Mouse (Mus musculus): ENCODE measurements around the gene Alg14. TPM values are rescaled to one million over a fixed set of nuclear protein-coding genes. Genes with fewer than 3 reads are reported as not detected.
A peak's percentile ranks its signal among the peaks of the same experiment; 100 is the strongest.

Gene Alg14
- polyA plus RNA-seq, 3 experiments from 2014 or later: 18.1 to 24.6 (median 21.3) TPM

GRCm38 (mm10) chr3:121369517-121369916 lies 77.9 kb downstream of the Alg14 start:
- ATAC-seq: peak; percentile 79

GRCm38 (mm10) chr3:121370301-121370700 lies 78.7 kb downstream of the Alg14 start:
- peak; percentile 73 for ATAC-seq

GRCm38 (mm10) chr3:121370830-121371526 lies 79.4 kb downstream of the Alg14 start:
- no peak for ATAC-seq

GRCm38 (mm10) chr3:121371527-121372220 lies 80.1 kb downstream of the Alg14 start:
- ATAC-seq: no peak

- ATAC-seq: no peak
Measured at GRCm38 (mm10) chr3:121373897-121374441, 82.4 kb downstream of the Alg14 start.

GRCm38 (mm10) chr3:121375541-121376129 lies 84.1 kb downstream of the Alg14 start:
- ATAC-seq: no peak

GRCm38 (mm10) chr3:121378708-121379612 lies 87.4 kb downstream of the Alg14 start:
- no peak for ATAC-seq

GRCm38 (mm10) chr3:121379699-121380098 lies 88.1 kb downstream of the Alg14 start:
- no peak for ATAC-seq

GRCm38 (mm10) chr3:121387471-121388009 lies 96.0 kb downstream of the Alg14 start:
- no peak for ATAC-seq

- ATAC-seq: no peak
Measured at GRCm38 (mm10) chr3:121389366-121389765, 97.8 kb downstream of the Alg14 start.

- ATAC-seq: no peak
Measured at GRCm38 (mm10) chr3:121389860-121390530, 98.4 kb downstream of the Alg14 start.

GRCm38 (mm10) chr3:121390724-121391123 lies 99.2 kb downstream of the Alg14 start:
- no peak for ATAC-seq

- no peak for ATAC-seq
Measured at GRCm38 (mm10) chr3:121395588-121396295, 104.2 kb downstream of the Alg14 start.

- ATAC-seq: no peak
Measured at GRCm38 (mm10) chr3:121396561-121396960, 105.0 kb downstream of the Alg14 start.

GRCm38 (mm10) chr3:121397007-121397406 lies 105.4 kb downstream of the Alg14 start:
- ATAC-seq: no peak

GRCm38 (mm10) chr3:121401384-121401783 lies 109.8 kb downstream of the Alg14 start:
- no peak for ATAC-seq

GRCm38 (mm10) chr3:121402096-121402495 lies 110.5 kb downstream of the Alg14 start:
- ATAC-seq: no peak

- no peak for ATAC-seq
Measured at GRCm38 (mm10) chr3:121403449-121403848, 111.9 kb downstream of the Alg14 start.

GRCm38 (mm10) chr3:121405101-121405500 lies 113.5 kb downstream of the Alg14 start:
- ATAC-seq: no peak

GRCm38 (mm10) chr3:121407417-121407816 lies 115.8 kb downstream of the Alg14 start:
- no peak for ATAC-seq

- ATAC-seq: no peak
Measured at GRCm38 (mm10) chr3:121408386-121408785, 116.8 kb downstream of the Alg14 start.

All from inflammation-experienced regulatory T-cells, adult 6 months (primary cell).